Mouse (Mus musculus) neural tube, postnatal 0 days (tissue): ENCODE results near the gene Mapk10. TPM values are rescaled to one million over a fixed set of nuclear protein-coding genes. Genes with fewer than 3 reads are reported as not detected.

Experiments
- polyA plus RNA-seq: library from polyadenylated mRNA; unstranded; fragments of >200 nt; fragmentation: Nextera tagmentation; extraction: Ambion mirVana; gene quantifications from 2 replicates; pipeline ENCODE4 v1.2.1, GENCODE M21; 2015

The Mapk10 gene
- 80.5 and 90.2 TPM in 2 replicates for polyA plus RNA-seq

GRCm38 (mm10) chr5:103211101-103211848 lies at the start of gene Mapk10:
Gene Mapk10, minus strand, starts transcription at chr5:103211334.

Other genes with a start within 250 kb of the Mapk10 start
- gene Ptpn13, start 213.9 kb upstream of the Mapk10 start, polyA plus RNA-seq = 2.9 and 3.1 TPM in 2 replicates